Comparison of ENCODE assay signal across 7 mouse cellular contexts in the genomic region with DNA sequence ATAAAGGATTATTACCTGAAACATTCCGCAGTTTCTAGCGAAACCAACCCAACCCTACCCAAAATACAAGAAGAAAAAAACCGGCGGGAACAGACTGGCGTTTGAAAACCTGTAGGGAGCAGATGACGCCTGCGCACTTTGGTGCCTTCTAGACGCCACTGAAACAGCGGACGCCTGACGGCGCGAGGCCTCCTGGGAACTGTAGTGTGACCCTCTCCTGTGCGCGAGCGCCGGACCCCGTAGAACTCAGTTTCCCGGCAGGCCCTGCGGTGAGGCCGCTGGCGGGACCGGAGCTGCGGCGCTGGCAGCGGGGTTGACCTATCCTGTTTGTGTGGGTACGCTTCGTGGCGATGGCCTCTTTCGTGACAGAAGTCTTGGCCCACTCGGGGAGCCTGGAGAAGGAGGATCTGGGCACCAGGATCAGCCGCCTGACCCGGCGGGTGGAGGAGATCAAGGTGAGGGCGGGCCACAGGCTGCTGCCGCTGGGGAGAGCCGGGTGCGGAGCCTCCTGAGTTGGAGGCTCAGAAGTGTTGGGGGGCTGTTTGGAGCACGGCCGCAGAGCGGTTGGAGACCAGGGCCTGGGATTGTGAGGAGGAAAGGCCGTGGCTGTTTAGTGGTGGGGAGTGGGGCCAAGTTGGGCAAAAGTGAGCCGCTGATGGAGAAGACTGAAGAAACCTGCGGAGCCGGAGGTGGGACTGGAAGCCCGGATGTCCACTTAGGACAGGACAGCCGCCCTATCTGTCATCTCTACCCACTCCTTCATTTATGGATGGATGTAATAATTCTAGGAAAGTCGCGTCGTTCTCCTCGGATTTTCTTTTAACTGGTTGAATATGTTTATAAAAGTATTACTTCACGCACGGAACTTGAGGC. TPM values are rescaled to one million over a fixed set of nuclear protein-coding genes. Genes with fewer than 3 reads are reported as not detected.
DNase-seq lines count a peak whose midpoint lies in the region; ATAC-seq lines count a peak whose summit lies in the region.

A gene (plus strand): TSS at position 281 of the 873 bp plus-strand sequence.

- ATAC-seq in intestine, embryonic 16.5 days = peak; percentile 100
- peak; percentile 99 for ATAC-seq in midbrain, embryonic 11.5 days (ENCODE audit: low FRiP score)

- no peaks in the 10 kb centered on the region for H3K27me3 ChIP-seq in intestine, embryonic 16.5 days (replicated peaks; ENCODE audit: control insufficient read depth, insufficient read depth, low read length)
- no peaks in the 10 kb centered on the region for H3K27me3 ChIP-seq in midbrain, embryonic 11.5 days (ENCODE audit: control insufficient read depth, insufficient read depth, low read length)

- peak; percentile 94 for DNase-seq in adrenal gland, adult 8-10 months
- peak; percentile 93 for DNase-seq in embryo, embryonic 9.5 days (ENCODE audit: extremely low spot score)
- peak; percentile 78 to 93 for DNase-seq in gastrocnemius, postnatal 4 days (ENCODE audit: low spot score in 2 of 2)
- DNase-seq in left cerebral cortex, postnatal 36 days (ENCODE audit: low spot score in 2 of 2) = peak; percentile 93 to 96
- peak; percentile 98 for DNase-seq in midbrain, embryonic 11.5 days (ENCODE audit: low spot score, missing footprints)
- DNase-seq in skeletal muscle tissue, adult 2 months (ENCODE audit: low read depth, low spot score) = peak; percentile 89

- peak within 1 kb of the TSS; percentile 70 for H3K27ac ChIP-seq in intestine, embryonic 16.5 days (ENCODE audit: low read length)
- H3K27ac ChIP-seq in midbrain, embryonic 11.5 days (ENCODE audit: low read depth, low read length) = no peak within 1 kb of the TSS

- H3K4me1 ChIP-seq in intestine, embryonic 16.5 days (ENCODE audit: control insufficient read depth, insufficient read depth, low read length) = peaks cover 8% of the 10 kb centered on the region
- H3K4me1 ChIP-seq in midbrain, embryonic 11.5 days (ENCODE audit: control insufficient read depth, insufficient read depth, low read length) = 0 out of 2 replicates have a peak, but pooled peaks cover 2% of the 10 kb centered on the region

- H3K36me3 ChIP-seq in intestine, embryonic 16.5 days (ENCODE audit: control insufficient read depth, insufficient read depth, low read length) = no peaks in the 10 kb centered on the region
- H3K36me3 ChIP-seq in midbrain, embryonic 11.5 days (ENCODE audit: control insufficient read depth, insufficient read depth, low read length) = peaks cover 1% of the 10 kb centered on the region; the same call in 1 of the 2 replicates

- WGBS in intestine, embryonic 16.5 days = under 1% methylated on average over 53 of the region's 53 CpGs
- WGBS in midbrain, embryonic 11.5 days = under 1% methylated on average over 53 of the region's 53 CpGs

- H3K9ac ChIP-seq in intestine, embryonic 16.5 days (ENCODE audit: low read depth, low read length) = peak within 1 kb of the TSS; percentile 91
- peak within 1 kb of the TSS; percentile 77 for H3K9ac ChIP-seq in midbrain, embryonic 11.5 days (ENCODE audit: low read length)

- no peaks in the 10 kb centered on the region for H3K9me3 ChIP-seq in intestine, embryonic 16.5 days (ENCODE audit: control insufficient read depth, low read length)
- H3K9me3 ChIP-seq in midbrain, embryonic 11.5 days (ENCODE audit: control insufficient read depth, low read length) = no peaks in the 10 kb centered on the region

- peak within 1 kb of the TSS; percentile 91 for H3K4me3 ChIP-seq in intestine, embryonic 16.5 days (ENCODE audit: low read length)
- H3K4me3 ChIP-seq in midbrain, embryonic 11.5 days (ENCODE audit: low read depth, low read length) = peak within 1 kb of the TSS; percentile 78

- intact Hi-C loops in left cerebral cortex, postnatal 36 days (cut with DNase I) = no loop called here

- H3K4me2 ChIP-seq in intestine, embryonic 16.5 days (ENCODE audit: low read depth, low read length) = peak within 1 kb of the TSS; percentile 63
- peak within 1 kb of the TSS; percentile 61 for H3K4me2 ChIP-seq in midbrain, embryonic 11.5 days

RNA-seq across cellular contexts. Expression of the gene that starts here (rescaled TPM):
- 10 to 100 TPM; 14.6 to 22.2 (median 19.4) TPM for total RNA-seq in adrenal gland, adult 8-10 months (2022)
- 10 to 100 TPM; 13.3 to 16.2 TPM for total RNA-seq in gastrocnemius, postnatal 4 days (2021)
- polyA plus RNA-seq in intestine, embryonic 16.5 days (2015; fragmentation: Nextera tagmentation; extraction: Ambion mirVana) = 25.5 and 28.2 TPM in 2 replicates
- 10 to 100 TPM; 14.1 to 19.6 TPM for total RNA-seq in left cerebral cortex, postnatal 36 days (2021)
- 56.1 and 62.7 TPM in 2 replicates for polyA plus RNA-seq in midbrain, embryonic 11.5 days (2014; fragmentation: Nextera tagmentation; extraction: Ambion mirVana)
